Mouse (Mus musculus): ENCODE data around the gene Ist1. TPM values are rescaled to one million over a fixed set of nuclear protein-coding genes. Genes with fewer than 3 reads are reported as not detected.

The Ist1 gene
- polyA plus RNA-seq, 1 experiment from 2014 or later: 197 TPM

DNA sequence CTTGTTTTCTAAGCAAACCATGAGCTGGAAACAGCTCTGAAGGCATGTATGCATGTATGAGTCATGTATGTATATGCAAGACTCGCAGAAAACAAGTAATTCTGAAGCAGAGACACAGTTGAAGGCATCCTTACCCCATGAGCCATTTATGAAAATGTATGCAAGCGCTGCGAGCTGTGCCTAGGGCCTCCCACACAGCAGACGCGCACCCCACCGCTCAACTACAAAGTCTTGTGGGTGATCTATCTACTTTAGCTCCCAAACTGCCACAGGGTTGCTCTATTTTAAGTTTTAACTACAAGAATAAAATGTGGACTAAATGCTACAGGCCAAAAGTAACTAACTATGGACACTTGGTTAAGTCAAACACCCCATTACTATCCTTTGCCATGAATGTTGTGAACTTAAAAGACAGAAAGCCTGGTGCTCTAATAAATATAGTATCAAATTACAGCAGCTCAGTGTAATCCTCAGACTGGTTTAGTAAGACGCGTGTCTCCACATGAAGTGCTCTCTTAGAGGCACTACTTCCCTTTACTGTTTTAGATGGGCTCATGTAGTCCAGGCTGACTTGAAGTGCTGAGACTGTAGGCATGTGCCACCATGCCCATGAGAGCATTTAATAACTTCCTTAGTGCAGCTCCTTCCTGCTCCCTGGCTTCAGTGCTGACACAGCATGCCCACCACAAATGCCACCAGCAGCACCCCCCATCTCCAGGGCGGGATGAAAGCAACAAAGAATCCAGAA, 17.0 kb downstream of the Ist1 start:
- H3K4me3 ChIP-seq: no peak overlapping the region
- WGBS: 93% methylated on average over 9 of the region's 9 CpGs
- no peak overlapping the region for H3K4me2 ChIP-seq (replicated peaks)
- ATAC-seq (ENCODE audit: low FRiP score, low read depth): no peak
- no peaks in the 10 kb centered on the region for H3K4me1 ChIP-seq
- no peaks in the 10 kb centered on the region for H3K9me3 ChIP-seq
- H3K27me3 ChIP-seq (replicated peaks): no peaks in the 10 kb centered on the region
- H3K27ac ChIP-seq: no peak overlapping the region
- H3K36me3 ChIP-seq: peaks cover 92% of the 10 kb centered on the region
- no peak overlapping the region for H3K9ac ChIP-seq

DNA sequence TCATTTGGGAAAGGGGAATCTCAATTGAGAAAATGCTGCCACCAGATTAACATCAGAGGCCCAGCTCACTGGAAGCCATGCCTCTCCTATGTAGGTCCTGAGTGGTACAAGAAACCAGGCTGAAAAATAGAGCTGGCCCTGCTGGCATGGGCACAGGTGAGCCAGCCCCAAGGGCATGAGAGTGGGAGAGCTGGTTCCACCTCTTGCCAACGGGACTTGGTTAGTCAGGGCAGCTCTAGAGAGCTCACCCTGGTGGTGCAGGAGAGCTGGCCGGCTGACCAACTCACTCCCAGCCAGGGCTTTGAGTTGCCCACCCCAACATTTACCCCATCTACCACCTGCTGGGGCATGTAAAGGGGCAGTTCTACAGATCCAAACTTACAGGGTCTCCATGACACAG, 19.5 kb downstream of the Ist1 start:
- Histone ChIP-seq H3K4me1 (no peaks in the 10 kb centered on the region), H3K9me3 (no peaks in the 10 kb centered on the region), H3K36me3 (peaks cover 87% of the 10 kb centered on the region), H3K9ac (no peak overlapping the region), H3K27me3 (replicated peaks) (no peaks in the 10 kb centered on the region), H3K4me3 (no peak overlapping the region), H3K4me2 (replicated peaks) (no peak overlapping the region), H3K27ac (no peak overlapping the region)
- WGBS: 90% methylated on average over 2 of the region's 2 CpGs
- no peak for ATAC-seq (ENCODE audit: low FRiP score, low read depth)

GRCm38 (mm10) chr8:109672656-109673055, 20.4 kb downstream of the Ist1 start:
- H3K4me2 ChIP-seq (replicated peaks): no peak overlapping the region
- no peaks in the 10 kb centered on the region for H3K4me1 ChIP-seq
- 93% methylated on average over 5 of the region's 5 CpGs for WGBS
- H3K27ac ChIP-seq: no peak overlapping the region
- no peaks in the 10 kb centered on the region for H3K27me3 ChIP-seq (replicated peaks)
- ATAC-seq (ENCODE audit: low FRiP score, low read depth): no peak
- no peaks in the 10 kb centered on the region for H3K9me3 ChIP-seq
- H3K9ac ChIP-seq: no peak overlapping the region
- no peak overlapping the region for H3K4me3 ChIP-seq
- peaks cover 85% of the 10 kb centered on the region for H3K36me3 ChIP-seq

DNA sequence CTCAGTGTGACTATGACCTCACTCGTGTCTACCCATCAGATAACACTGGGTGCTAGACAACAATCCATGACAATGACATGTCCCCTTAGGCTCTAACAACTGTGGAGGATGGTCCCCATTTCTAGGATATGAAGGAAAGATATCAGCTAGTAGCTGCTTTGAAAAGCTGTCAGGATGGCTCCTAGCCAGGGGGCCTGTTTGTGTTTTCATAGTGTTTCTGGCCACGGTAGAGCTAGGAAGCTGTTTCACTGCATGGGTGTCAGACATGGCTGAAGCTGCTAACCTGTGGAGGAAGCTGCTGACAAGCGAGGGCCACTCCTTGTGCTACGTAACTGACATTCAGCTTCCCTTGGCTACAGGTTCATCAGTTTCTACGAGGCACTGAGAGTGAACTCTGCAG, 26.4 kb downstream of the Ist1 start:
- H3K4me2 ChIP-seq (replicated peaks): no peak overlapping the region
- no peaks in the 10 kb centered on the region for H3K27me3 ChIP-seq (replicated peaks)
- H3K9me3 ChIP-seq: no peaks in the 10 kb centered on the region
- H3K4me1 ChIP-seq: no peaks in the 10 kb centered on the region
- H3K9ac ChIP-seq: no peak overlapping the region
- no peak overlapping the region for H3K4me3 ChIP-seq
- no peak overlapping the region for H3K27ac ChIP-seq
- no peak for ATAC-seq (ENCODE audit: low FRiP score, low read depth)
- H3K36me3 ChIP-seq: peaks cover 35% of the 10 kb centered on the region
- 86% methylated on average over 5 of the region's 5 CpGs for WGBS

GRCm38 (mm10) chr8:109662328-109662727, 30.7 kb downstream of the Ist1 start:
- Histone ChIP-seq H3K9ac (no peak overlapping the region), H3K9me3 (no peaks in the 10 kb centered on the region), H3K4me2 (replicated peaks) (no peak overlapping the region), H3K36me3 (peaks cover 3% of the 10 kb centered on the region), H3K27me3 (replicated peaks) (no peaks in the 10 kb centered on the region), H3K4me1 (no peaks in the 10 kb centered on the region), H3K27ac (no peak overlapping the region), H3K4me3 (no peak overlapping the region)
- ATAC-seq (ENCODE audit: low FRiP score, low read depth): no peak
- WGBS: 92% methylated on average over 3 of the region's 3 CpGs

DNA sequence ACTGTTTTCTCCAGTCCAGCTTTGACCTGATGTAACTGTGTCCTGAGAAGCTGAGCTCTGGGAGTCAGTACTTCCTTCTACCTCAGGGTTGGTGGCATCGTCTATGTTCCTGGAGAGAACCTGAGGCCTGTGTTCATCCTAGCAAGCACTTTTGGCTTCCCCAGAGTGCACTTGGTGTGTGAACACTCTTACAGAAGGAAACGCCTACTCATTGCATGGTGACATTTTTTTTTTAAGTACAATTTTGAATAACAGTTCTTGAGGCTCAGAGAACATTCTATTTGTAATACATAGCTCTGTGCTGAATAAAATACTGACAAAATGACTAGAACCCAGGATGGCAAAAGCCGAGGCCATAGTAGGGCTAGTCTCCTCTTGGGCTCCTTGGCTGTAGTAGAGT, 36.2 kb downstream of the Ist1 start:
- Histone ChIP-seq H3K27me3 (replicated peaks) (no peaks in the 10 kb centered on the region), H3K9ac (no peak overlapping the region), H3K4me2 (replicated peaks) (no peak overlapping the region), H3K4me3 (no peak overlapping the region), H3K36me3 (no peaks in the 10 kb centered on the region), H3K27ac (no peak overlapping the region), H3K4me1 (no peaks in the 10 kb centered on the region), H3K9me3 (no peaks in the 10 kb centered on the region)
- WGBS: 90% methylated on average over 3 of the region's 3 CpGs
- ATAC-seq (ENCODE audit: low FRiP score, low read depth): no peak

GRCm38 (mm10) chr8:109650801-109651200, 42.3 kb downstream of the Ist1 start:
- ATAC-seq (ENCODE audit: low FRiP score, low read depth): no peak

GRCm38 (mm10) chr8:109648469-109648868, 44.6 kb downstream of the Ist1 start:
- WGBS: 84% methylated on average over 7 of the region's 7 CpGs
- Histone ChIP-seq H3K27me3 (replicated peaks) (no peaks in the 10 kb centered on the region), H3K4me1 (no peaks in the 10 kb centered on the region), H3K36me3 (no peaks in the 10 kb centered on the region), H3K27ac (no peak overlapping the region), H3K4me2 (replicated peaks) (no peak overlapping the region), H3K9ac (no peak overlapping the region), H3K9me3 (no peaks in the 10 kb centered on the region), H3K4me3 (no peak overlapping the region)
- no peak for ATAC-seq (ENCODE audit: low FRiP score, low read depth)

More at GRCm38 (mm10) chr8:109650801-109651200, 42.3 kb downstream of the Ist1 start:
- 75% methylated on average over 10 of the region's 10 CpGs for WGBS
- Histone ChIP-seq H3K9me3 (no peaks in the 10 kb centered on the region), H3K9ac (no peak overlapping the region), H3K4me3 (no peak overlapping the region), H3K4me2 (replicated peaks) (no peak overlapping the region), H3K27ac (no peak overlapping the region), H3K27me3 (replicated peaks) (no peaks in the 10 kb centered on the region), H3K36me3 (no peaks in the 10 kb centered on the region), H3K4me1 (no peaks in the 10 kb centered on the region)

- 76% methylated on average over 11 of the region's 11 CpGs for WGBS
- no peaks in the 10 kb centered on the region for H3K27me3 ChIP-seq (replicated peaks)
Observed at GRCm38 (mm10) chr8:109647331-109647730, 45.7 kb downstream of the Ist1 start.

GRCm38 (mm10) chr8:109641236-109641635, 51.8 kb downstream of the Ist1 start:
- Histone ChIP-seq H3K27ac (no peak overlapping the region), H3K4me3 (no peak overlapping the region), H3K36me3 (no peaks in the 10 kb centered on the region), H3K9me3 (no peaks in the 10 kb centered on the region), H3K4me2 (replicated peaks) (no peak overlapping the region), H3K4me1 (no peaks in the 10 kb centered on the region), H3K9ac (no peak overlapping the region), H3K27me3 (replicated peaks) (no peaks in the 10 kb centered on the region)
- WGBS: 82% methylated on average over 5 of the region's 5 CpGs
- ATAC-seq (ENCODE audit: low FRiP score, low read depth): no peak

More at GRCm38 (mm10) chr8:109647331-109647730, 45.7 kb downstream of the Ist1 start:
- Histone ChIP-seq H3K4me2 (replicated peaks) (no peak overlapping the region), H3K9ac (no peak overlapping the region), H3K4me3 (no peak overlapping the region), H3K27ac (no peak overlapping the region), H3K9me3 (no peaks in the 10 kb centered on the region), H3K36me3 (no peaks in the 10 kb centered on the region), H3K4me1 (no peaks in the 10 kb centered on the region)
- no peak for ATAC-seq (ENCODE audit: low FRiP score, low read depth)

- Histone ChIP-seq H3K4me2 (replicated peaks) (no peak overlapping the region), H3K36me3 (no peaks in the 10 kb centered on the region), H3K27me3 (replicated peaks) (no peaks in the 10 kb centered on the region), H3K4me1 (no peaks in the 10 kb centered on the region), H3K27ac (no peak overlapping the region), H3K9me3 (no peaks in the 10 kb centered on the region), H3K9ac (no peak overlapping the region), H3K4me3 (no peak overlapping the region)
- 71% methylated on average over 7 of the region's 7 CpGs for WGBS
- ATAC-seq (ENCODE audit: low FRiP score, low read depth): no peak
Observed at GRCm38 (mm10) chr8:109640410-109640809, 52.6 kb downstream of the Ist1 start.

GRCm38 (mm10) chr8:109638851-109639250, 54.2 kb downstream of the Ist1 start:
- Histone ChIP-seq H3K36me3 (no peaks in the 10 kb centered on the region), H3K9me3 (no peaks in the 10 kb centered on the region), H3K9ac (no peak overlapping the region), H3K4me3 (no peak overlapping the region), H3K27ac (no peak overlapping the region), H3K4me1 (no peaks in the 10 kb centered on the region), H3K4me2 (replicated peaks) (no peak overlapping the region), H3K27me3 (replicated peaks) (no peaks in the 10 kb centered on the region)
- ATAC-seq (ENCODE audit: low FRiP score, low read depth): no peak
- WGBS: 68% methylated on average over 5 of the region's 5 CpGs

GRCm38 (mm10) chr8:109635146-109635545, 57.9 kb downstream of the Ist1 start:
- Histone ChIP-seq H3K27me3 (replicated peaks) (no peaks in the 10 kb centered on the region), H3K4me1 (no peaks in the 10 kb centered on the region), H3K4me3 (no peak overlapping the region), H3K9me3 (no peaks in the 10 kb centered on the region), H3K4me2 (replicated peaks) (no peak overlapping the region), H3K27ac (no peak overlapping the region), H3K36me3 (no peaks in the 10 kb centered on the region), H3K9ac (no peak overlapping the region)
- no peak for ATAC-seq (ENCODE audit: low FRiP score, low read depth)
- 93% methylated on average over 8 of the region's 8 CpGs for WGBS

Data from neural tube, embryonic 12.5 days (tissue).